Mouse (Mus musculus) lung, postnatal 14 days (tissue): ENCODE measurements around the gene Sox5.

Experiments
- DNase-seq: peaks from one replicate; pipeline ENCODE4 v3.0.0; 2021

Gene Sox5

DNA sequence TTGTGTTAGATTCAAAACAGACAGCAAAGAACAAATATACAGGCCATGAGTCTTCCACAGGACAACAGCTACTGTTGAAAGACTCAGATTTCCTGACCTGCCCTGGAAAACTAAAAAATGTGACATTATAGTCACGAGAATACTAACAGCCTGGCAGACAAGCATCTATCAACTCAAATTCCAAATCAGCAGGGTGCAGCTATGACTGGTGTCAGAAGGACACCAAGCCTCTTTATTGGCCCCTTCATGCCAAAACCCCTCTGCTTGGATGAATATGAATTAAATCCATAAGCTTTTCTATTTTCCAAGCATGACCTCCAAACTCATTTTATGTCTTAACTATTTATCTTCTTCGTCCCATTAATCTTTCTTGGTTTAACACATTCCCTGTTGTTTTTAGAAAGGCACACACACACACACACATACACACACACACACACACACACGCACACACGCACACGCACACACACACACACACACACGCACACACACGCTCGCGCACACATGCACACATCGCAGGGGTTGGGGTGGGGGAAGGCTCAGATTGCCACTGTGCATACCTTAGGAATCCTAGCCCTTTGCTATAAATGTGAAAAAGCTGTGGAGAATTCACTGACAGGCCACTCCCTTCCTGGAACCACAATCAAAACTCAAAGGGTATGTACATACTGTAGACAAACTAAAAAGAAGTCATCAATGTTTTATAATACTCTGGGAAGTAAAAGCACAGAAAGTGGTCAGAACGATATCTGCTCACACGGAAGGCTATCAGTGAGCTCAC, 612.9 kb downstream of the Sox5 start:
- no peak for DNase-seq

- no peak for DNase-seq
Measured at GRCm38 (mm10) chr6:144167058-144167457, 614.7 kb downstream of the Sox5 start.

- DNase-seq: no peak
Measured at GRCm38 (mm10) chr6:144166651-144167050, 615.1 kb downstream of the Sox5 start.

DNA sequence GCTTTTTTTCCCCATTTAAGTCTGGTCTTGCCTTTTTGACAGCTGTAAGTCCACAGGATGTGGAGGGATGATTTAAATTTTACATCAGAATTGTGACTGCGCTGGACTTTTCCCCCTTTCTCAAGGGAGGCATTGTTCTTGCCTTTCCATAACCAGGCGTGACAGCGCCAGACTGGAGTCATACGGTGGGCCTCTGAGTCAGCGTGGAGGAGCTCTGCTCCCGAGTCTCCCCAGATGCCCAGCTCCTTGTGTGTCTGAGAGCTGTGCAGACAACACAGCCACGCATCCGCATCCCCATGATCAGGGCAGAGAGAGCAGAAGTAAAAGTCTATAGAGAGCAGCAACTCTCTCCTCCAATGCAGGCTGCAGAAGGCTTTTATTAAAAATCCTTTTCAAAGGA, 615.7 kb downstream of the Sox5 start:
- DNase-seq: no peak

- DNase-seq: no peak
Measured at GRCm38 (mm10) chr6:144163501-144163900, 618.3 kb downstream of the Sox5 start.

GRCm38 (mm10) chr6:144158637-144159036, 623.1 kb downstream of the Sox5 start:
- no peak for DNase-seq

GRCm38 (mm10) chr6:144154892-144155424, 626.8 kb downstream of the Sox5 start:
- no peak for DNase-seq

- DNase-seq: no peak
Measured at GRCm38 (mm10) chr6:144151957-144152356, 629.8 kb downstream of the Sox5 start.

GRCm38 (mm10) chr6:144151075-144151474, 630.7 kb downstream of the Sox5 start:
- DNase-seq: no peak

DNA sequence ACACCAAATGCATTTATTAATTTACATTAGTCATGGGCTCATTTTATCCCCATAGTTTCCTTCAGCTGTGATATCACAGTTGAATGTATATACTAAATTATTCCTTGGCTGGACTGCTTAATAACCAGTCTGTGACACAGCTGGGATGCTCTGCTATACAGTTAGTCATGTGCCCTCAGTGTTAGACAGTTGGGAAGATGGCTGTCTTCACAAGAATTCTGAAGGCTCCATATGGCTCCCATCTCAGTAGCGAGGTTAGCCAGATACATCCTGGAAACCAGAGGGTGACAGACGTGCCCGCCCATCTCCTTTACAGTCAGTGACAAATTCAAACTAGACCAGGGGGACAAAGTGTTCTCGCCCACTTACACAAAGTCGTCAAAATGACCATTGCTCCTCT, 644.4 kb downstream of the Sox5 start:
- no peak for DNase-seq

- no peak for DNase-seq
Measured at GRCm38 (mm10) chr6:144136894-144137293, 644.9 kb downstream of the Sox5 start.

- DNase-seq: no peak
Measured at GRCm38 (mm10) chr6:144129927-144130326, 651.9 kb downstream of the Sox5 start.

DNA sequence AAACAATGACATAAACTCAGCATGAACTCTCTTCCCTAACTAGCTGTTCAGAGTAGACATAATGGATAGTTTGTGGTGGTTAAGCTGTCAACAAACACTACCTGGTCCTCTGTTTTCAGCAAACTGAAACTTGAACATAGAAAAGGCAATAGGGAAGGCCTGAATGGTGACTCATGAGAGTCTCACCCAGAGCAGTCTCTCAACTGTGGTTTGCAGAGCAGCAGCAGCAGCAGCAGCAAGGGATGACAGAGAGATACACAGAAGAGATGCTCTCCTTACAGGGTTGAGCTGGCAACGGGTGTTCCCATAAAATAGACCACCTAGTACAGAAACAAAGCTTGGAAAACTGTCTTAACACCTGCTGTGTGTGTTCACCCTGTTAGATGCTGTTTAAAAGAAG, 661.8 kb downstream of the Sox5 start:
- DNase-seq: no peak

- DNase-seq: no peak
Measured at GRCm38 (mm10) chr6:144116646-144117045, 665.1 kb downstream of the Sox5 start.

- no peak for DNase-seq
Measured at GRCm38 (mm10) chr6:144111561-144111960, 670.2 kb downstream of the Sox5 start.

- DNase-seq: no peak
Measured at GRCm38 (mm10) chr6:144106848-144107247, 674.9 kb downstream of the Sox5 start.

GRCm38 (mm10) chr6:144105645-144106044, 676.1 kb downstream of the Sox5 start:
- DNase-seq: no peak

- DNase-seq: no peak
Measured at GRCm38 (mm10) chr6:144103612-144104011, 678.2 kb downstream of the Sox5 start.

DNA sequence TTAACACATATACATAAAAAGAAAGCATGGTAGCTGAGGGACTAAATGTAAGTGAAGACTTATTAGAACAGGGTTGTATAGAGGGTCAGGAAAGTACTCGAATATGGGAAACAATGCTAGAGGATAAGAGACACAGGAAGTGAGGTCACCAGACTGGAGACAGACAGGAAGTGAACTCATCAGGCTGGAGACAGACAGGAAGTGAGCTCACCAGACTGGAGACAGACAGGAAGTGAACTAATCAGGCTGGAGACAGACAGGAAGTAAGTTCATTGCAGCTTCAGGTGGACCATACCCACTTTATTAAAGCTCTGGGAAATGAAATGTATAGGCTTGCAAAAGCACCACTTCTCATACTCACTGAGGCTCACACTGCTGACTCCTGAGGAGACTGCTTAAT, 680.9 kb downstream of the Sox5 start:
- no peak for DNase-seq

- DNase-seq: no peak
Measured at GRCm38 (mm10) chr6:144098119-144098518, 683.7 kb downstream of the Sox5 start.

GRCm38 (mm10) chr6:144088256-144088655, 693.5 kb downstream of the Sox5 start:
- no peak for DNase-seq

- DNase-seq: no peak
Measured at GRCm38 (mm10) chr6:144086096-144086810, 695.5 kb downstream of the Sox5 start.

- DNase-seq: no peak
Measured at GRCm38 (mm10) chr6:144082297-144082696, 699.5 kb downstream of the Sox5 start.

DNA sequence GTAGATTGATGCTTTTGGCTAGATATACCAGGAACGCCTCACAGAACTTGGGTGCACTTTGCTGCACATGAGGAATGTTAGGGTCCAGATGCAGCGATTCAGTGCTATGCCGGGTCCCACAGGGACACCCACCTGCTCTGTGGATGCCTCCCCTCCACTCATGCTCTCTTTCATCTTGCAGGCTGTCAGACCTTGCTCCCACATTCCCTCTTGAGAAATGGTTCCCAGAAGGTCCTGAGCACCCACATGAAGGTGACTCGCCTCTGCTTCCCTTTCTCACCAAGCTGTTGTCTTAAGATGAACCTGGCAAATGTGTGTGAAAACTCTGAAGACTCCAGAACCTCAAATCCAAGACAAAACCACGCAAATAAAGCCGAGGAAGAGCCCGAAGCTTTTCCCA, 704.0 kb downstream of the Sox5 start:
- no peak for DNase-seq
